Mouse (Mus musculus) gastrocnemius, adult 8-10 months (tissue): ENCODE data around the gene Spred1. TPM values are rescaled to one million over a fixed set of nuclear protein-coding genes. Genes with fewer than 3 reads are reported as not detected.

Experiments
- DNase-seq, 2 experiments: peaks; one replicate each; pipeline ENCODE4 v3.0.0; 2022; ENCODE audit warnings: low spot score in 2 of 2
- total RNA-seq, 4 experiments: library from RNA; stranded (reverse); gene quantifications; 2 replicates each; pipeline ENCODE4 v1.2.4; 2022

Spred1 gene
- 1 to 10 TPM; 4.4 to 6.0 (median 5.2) TPM for total RNA-seq

- DNase-seq = no peak
These were observed at the start of gene Spred1 for GRCm38 (mm10) chr2:117121212-117121983. TSS of gene Spred1 (plus strand) at chr2:117121374.

DNA sequence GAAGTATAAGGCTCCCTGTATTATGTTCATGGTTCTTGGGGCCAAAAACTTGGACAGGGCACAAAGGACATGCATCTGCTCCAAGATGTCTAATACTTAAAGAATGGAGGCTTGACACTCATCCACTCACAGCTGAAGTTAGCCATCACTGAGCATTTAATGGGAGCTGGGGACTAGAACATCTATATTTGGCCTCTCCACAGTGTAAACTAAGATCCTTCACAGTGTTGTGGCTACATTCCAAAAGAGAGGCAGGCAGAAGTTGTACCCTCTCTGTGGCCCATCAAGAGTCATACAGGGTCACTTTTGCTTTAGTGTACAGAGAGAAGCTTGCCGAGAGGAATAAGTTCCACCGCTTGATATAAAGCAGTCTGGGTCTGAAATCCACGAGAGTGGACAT is 49.6 kb upstream of the Spred1 start:
- no peak for DNase-seq

DNA sequence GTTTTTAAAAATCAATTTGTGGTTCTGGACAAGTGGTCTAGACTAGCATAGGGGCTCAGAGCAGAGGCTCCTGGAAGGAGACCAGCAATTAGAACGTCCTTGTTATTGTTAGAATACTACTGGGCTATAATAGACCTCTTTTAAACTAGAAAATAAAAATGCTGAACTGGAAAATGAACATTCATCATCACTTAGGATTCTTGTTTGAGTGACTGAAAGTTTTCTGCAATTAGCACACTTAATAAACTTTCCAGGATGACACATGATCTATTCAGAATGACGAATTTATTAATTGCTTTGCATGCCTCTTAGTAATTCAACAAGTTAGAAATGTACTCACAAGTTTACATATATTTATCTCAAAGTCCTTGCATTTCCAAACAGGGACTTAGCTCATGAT is 42.5 kb upstream of the Spred1 start:
- no peak for DNase-seq

GRCm38 (mm10) chr2:117079621-117080020 is 41.6 kb upstream of the Spred1 start:
- DNase-seq = no peak

GRCm38 (mm10) chr2:117086002-117086765 is 35.0 kb upstream of the Spred1 start:
- no peak for DNase-seq

DNA sequence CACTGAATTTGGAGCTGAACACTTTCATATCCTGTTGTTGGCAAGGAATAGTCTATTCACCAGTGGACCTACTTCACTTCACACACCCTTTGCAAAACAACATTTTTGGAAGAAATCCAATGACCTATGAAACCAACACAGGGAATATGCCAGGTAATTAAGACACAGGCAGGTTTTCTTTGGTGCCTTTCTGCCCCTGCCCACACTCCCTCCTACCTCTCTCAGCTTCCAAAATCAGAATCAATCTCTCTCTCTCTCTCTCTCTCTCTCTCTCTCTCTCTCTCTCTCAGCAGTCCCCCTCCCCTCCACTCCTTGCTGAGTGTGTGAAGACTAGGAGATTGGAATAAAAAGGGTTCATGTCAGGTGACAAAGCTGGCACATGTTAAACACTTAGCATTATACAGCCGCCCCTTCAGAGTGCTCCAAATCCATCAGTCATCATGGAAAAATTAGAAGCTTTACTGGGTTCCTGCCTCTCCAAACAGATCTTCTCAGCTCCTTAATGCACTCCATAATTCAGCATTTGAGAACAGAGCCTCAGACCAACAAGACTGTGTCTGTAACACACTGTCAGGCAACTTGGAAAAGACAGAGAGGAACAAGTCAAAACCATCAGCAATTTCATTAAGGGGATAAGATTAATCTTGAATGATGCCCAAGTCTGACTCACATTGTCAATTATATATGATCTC is 34.3 kb upstream of the Spred1 start:
- no peak for DNase-seq

GRCm38 (mm10) chr2:117087458-117087820 is 33.7 kb upstream of the Spred1 start:
- no peak for DNase-seq

DNA sequence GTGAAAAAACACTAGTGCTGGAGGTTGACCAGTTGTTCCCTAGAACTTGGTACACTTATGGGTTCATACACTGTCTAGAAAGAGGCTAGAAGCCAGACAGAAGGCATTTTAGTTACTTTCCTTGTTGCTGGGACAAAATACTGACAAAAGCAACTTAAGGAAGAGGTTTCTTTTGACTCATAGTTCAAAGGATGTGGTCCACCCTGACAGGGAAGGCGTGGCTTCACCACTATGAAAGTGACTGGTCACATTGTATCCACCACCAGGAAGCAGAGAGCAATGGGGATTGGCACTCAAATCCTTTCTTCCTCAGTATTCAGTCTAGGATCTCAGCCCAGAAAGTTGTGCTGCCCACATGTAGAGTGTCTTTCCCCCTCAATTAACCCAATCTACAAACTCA is 31.7 kb upstream of the Spred1 start:
- DNase-seq = no peak

DNA sequence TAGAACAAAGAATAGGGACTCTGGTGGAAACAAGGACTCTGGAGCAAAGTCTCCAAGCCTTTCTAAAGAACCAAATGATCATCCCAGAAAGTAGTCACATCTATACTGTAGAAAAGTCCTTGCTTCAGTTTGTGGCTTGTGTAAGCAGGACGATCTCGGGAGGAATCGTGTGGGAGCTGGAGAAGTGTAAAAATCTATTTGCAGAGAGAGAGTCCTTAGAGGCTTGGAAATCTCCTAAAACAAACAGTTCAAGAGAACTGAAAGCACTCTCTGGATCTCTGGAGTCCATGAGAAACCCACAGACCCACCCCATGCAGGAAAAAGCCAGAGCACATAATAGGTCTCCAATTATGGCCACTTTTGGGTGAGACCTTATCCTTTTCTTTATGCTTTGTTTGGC is 31.1 kb upstream of the Spred1 start:
- DNase-seq = no peak

GRCm38 (mm10) chr2:117092946-117093401 is 28.2 kb upstream of the Spred1 start:
- DNase-seq = no peak

- no peak for DNase-seq
These were observed 25.7 kb upstream of the Spred1 start for GRCm38 (mm10) chr2:117095491-117095890.

DNA sequence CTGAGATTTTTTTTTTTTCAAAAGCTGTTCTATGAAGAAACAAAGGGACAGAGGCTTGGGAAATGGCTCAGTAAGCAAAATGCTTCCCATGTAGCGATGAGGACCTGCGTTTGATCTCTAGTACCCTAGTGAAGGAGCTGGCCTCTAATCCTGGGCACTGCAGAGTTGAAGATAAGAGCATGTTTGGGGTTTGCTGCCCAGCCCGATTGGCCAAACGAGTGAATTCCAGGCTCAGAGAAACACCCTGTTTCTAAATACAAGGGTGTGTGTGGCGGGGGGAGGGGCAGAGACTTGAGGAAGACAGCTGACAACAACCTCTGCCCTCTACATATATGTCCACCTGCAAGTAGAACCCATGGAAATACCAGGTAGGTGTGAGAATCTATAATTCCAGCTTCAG is 23.9 kb upstream of the Spred1 start:
- DNase-seq = no peak

DNA sequence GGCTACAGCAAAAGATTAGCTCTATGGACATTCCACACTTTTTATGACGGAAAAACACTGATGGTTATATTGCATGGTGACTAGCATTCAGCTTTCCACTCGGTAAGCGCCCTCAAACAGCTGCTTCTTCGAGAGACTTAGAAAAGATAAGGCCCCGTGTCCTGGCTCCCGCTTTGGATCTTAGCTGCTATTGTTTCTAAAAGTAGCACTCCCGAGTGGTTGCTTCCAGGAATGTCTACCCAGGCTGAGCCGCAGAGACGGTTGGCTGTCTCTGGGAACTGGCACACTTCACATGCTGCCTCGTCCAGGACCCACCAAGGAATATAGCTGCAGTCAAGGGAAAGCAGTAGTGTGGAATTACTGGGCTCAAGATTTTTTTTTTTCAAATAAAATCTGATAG is 21.9 kb upstream of the Spred1 start:
- DNase-seq = no peak

- no peak for DNase-seq
These were observed 17.7 kb upstream of the Spred1 start for GRCm38 (mm10) chr2:117103461-117103860.

- DNase-seq = no peak
These were observed 15.8 kb upstream of the Spred1 start for GRCm38 (mm10) chr2:117105407-117105806.

GRCm38 (mm10) chr2:117108059-117108458 is 13.1 kb upstream of the Spred1 start:
- no peak for DNase-seq

- DNase-seq = no peak
These were observed 11.9 kb upstream of the Spred1 start for GRCm38 (mm10) chr2:117109296-117109695.

DNA sequence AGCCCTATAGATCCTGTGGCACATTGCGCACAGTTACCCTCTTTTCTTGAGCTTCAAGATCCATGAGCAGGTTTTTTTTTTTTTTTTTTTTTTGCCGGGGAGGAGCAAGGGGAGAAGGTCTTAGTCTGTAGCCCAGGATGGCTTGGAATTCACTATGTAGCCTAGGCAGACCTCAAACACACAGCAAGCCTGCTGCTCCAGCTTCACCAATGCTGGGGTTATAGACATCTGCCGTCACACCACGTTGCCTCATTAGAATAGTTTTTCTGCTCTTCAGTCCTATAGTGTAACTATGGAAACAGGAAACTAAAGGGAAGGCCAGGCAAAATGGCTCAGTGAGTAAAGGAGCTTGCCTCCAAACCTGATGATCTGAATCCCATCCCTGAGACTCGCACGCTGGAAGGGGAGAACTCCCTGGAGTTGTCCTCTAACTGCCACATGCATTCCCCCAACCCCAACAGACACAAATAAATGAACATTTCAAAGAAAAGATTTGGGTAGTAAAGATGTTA is 10.8 kb upstream of the Spred1 start:
- no peak for DNase-seq

- DNase-seq = no peak
These were observed 7.9 kb upstream of the Spred1 start for GRCm38 (mm10) chr2:117113262-117113661.

- DNase-seq = no peak
These were observed 7.4 kb upstream of the Spred1 start for GRCm38 (mm10) chr2:117113762-117114161.

DNA sequence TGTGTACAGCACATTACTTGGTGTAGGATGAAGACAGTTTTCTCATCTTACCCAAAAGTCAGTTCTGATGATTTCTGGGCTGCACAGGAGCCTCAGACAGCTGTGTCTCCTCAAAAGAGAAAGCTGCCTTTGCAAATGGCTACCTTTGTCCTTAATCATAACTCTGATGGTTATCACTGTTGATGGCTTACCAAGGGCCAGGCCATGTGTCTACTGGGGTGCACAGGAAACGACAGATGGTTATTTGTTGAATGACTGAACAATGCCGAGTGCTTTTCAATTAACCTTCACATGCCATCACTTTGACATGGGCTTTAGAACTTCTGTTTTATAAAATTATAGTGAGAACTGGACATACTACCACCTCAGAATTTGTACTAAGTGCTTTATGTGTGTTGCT is 2.7 kb upstream of the Spred1 start:
- no peak for DNase-seq
